In genomic region chr11:68197471-68197870, GRCm38 (mm10) we compare ENCODE assay signal across 19 mouse cellular contexts.
DNase-seq lines count a peak whose midpoint lies in the region.
"Had no signal": no experiment of that assay in that cellular context is flagged by ENCODE, and none has a peak within 500 bp of the region (broad histone marks: within the 10 kb centered on the region; RNA-seq: fewer than 3 reads in every experiment).

No protein-coding gene starts in this region.

- DNase-seq in gastrocnemius, adult 18-20 months (ENCODE audit: low spot score), result peak; percentile 68
- no peak for DNase-seq in gastrocnemius, postnatal 4 days (ENCODE audit: low spot score in 2 of 2)
- DNase-seq in gastrocnemius, postnatal 25 days, result peak; percentile 58
- no peak for DNase-seq in gastrocnemius, postnatal 14 days
- DNase-seq in skeletal muscle tissue, adult 2 months (ENCODE audit: low read depth, low spot score), result peak; percentile 79
- no peak for DNase-seq in cerebellum, adult 8-10 months
- DNase-seq: adrenal gland, adult 8-10 months; adrenal gland, postnatal 36 days; B cell, adult 2 months; cerebellum, adult 11 months; cerebellum, adult 18-20 months; cerebellum, adult 9-10 months; cerebellum, postnatal 10 days; cerebellum, postnatal 25 days had no signal

- intact Hi-C loops in gastrocnemius, postnatal 14 days (cut with DNase I; ENCODE audit: low total_unique reads), result no loop called here

- H3K4me3 ChIP-seq in brown adipose tissue, adult 24 weeks (ENCODE audit: insufficient read depth, low read depth, low read length), result no peak overlapping the region
- H3K4me3 ChIP-seq: embryonic facial prominence, embryonic 10.5 days; embryonic facial prominence, embryonic 12.5 days; forebrain, embryonic 13.5 days; forebrain, embryonic 15.5 days had no signal

- H3K27ac ChIP-seq in brown adipose tissue, adult 24 weeks (replicated peaks; ENCODE audit: low read depth, low read length), result 0 out of 2 replicates have a peak overlapping the region, but pooled peaks have one; percentile 3
- H3K27ac ChIP-seq: embryonic facial prominence, embryonic 10.5 days; embryonic facial prominence, embryonic 12.5 days; forebrain, embryonic 13.5 days; forebrain, embryonic 15.5 days had no signal

- peaks cover 46% of the 10 kb centered on the region for H3K4me1 ChIP-seq in brown adipose tissue, adult 24 weeks (ENCODE audit: control insufficient read depth, insufficient read depth, insufficient read length, low read length)

Comparison
In these comparisons a context has a peak if more than half of its experiments do, and no peak if none do; other contexts are left out.
1. DNase-seq: peak in gastrocnemius, adult 18-20 months (single experiment), gastrocnemius, postnatal 25 days (single experiment) and skeletal muscle tissue, adult 2 months (single experiment); none in gastrocnemius, postnatal 4 days (0 of 2), gastrocnemius, postnatal 14 days (single experiment) and cerebellum, adult 8-10 months (single experiment).